Mouse (Mus musculus) hindbrain, embryonic 15.5 days (tissue): ENCODE data around the gene Atg14. TPM values are rescaled to one million over a fixed set of nuclear protein-coding genes. Genes with fewer than 3 reads are reported as not detected.

Experiments
- ATAC-seq: fragments of 200-750 bp; cut with Nextera tagmentation; 2 replicates; pipeline ENCODE4 v1.8.0; 2017; ENCODE audit warnings: low read depth, moderate number of reproducible peaks, moderate TSS enrichment; ENCODE audit not compliant: low FRiP score
- H3K27ac ChIP-seq: fragments of 300-500 bp; sonication (generic); replicated peaks from 2 replicates; pipeline ENCODE4 v1.5.1; 2015; ENCODE audit warnings: mild to moderate bottlenecking, inconsistent platforms
- H3K27me3 ChIP-seq: fragments of 300-500 bp; sonication (generic); 2 replicates; pipeline ENCODE4 v1.6.1; 2015; ENCODE audit warnings: control low read depth, inconsistent platforms
- H3K36me3 ChIP-seq: fragments of 300-500 bp; sonication (generic); 2 replicates; pipeline ENCODE4 v1.6.1; 2015; ENCODE audit warnings: control low read depth, inconsistent platforms
- H3K4me1 ChIP-seq: fragments of 300-500 bp; sonication (generic); replicated peaks from 2 replicates; pipeline ENCODE4 v1.6.1; 2015; ENCODE audit warnings: control low read depth, inconsistent platforms
- H3K4me2 ChIP-seq: fragments of 300-500 bp; sonication (generic); 2 replicates; pipeline ENCODE4 v1.6.1; 2015; ENCODE audit warnings: moderate library complexity, mild to moderate bottlenecking, inconsistent platforms
- H3K4me3 ChIP-seq: fragments of 300-500 bp; sonication (generic); 2 replicates; pipeline ENCODE4 v1.5.1; 2015; ENCODE audit warnings: mild to moderate bottlenecking, inconsistent platforms
- H3K9ac ChIP-seq: fragments of 300-500 bp; sonication (generic); 2 replicates; pipeline ENCODE4 v1.6.1; 2015; ENCODE audit warnings: inconsistent platforms
- H3K9me3 ChIP-seq: fragments of 300-500 bp; sonication (generic); 2 replicates; pipeline ENCODE4 v1.6.1; 2016; ENCODE audit warnings: control low read depth, inconsistent platforms
- WGBS: fragments of 180-500 bp; shearing (Covaris S2); methylation state at CpG from one replicate; pipeline ENCODE4 v1.1.7; 2015; 5-methylcytosine and 5-hydroxymethylcytosine counted together
- polyA plus RNA-seq: library from polyadenylated mRNA; unstranded; fragments of >200 nt; fragmentation: Nextera tagmentation; extraction: Ambion mirVana; gene quantifications from 2 replicates; pipeline ENCODE4 v1.2.1, GENCODE M21; 2015

Gene Atg14
- polyA plus RNA-seq, 1 experiment from 2014 or later: 18.3 TPM

GRCm38 (mm10) chr14:47495951-47496350 is 74.5 kb downstream of the Atg14 start:
- no peaks in the 10 kb centered on the region for H3K27me3 ChIP-seq
- no peak overlapping the region for H3K9ac ChIP-seq
- no peak overlapping the region for H3K4me2 ChIP-seq
- no peak overlapping the region for H3K27ac ChIP-seq
- H3K4me1 ChIP-seq: no peaks in the 10 kb centered on the region
- ATAC-seq: no peak
- no peak overlapping the region for H3K4me3 ChIP-seq
- no peaks in the 10 kb centered on the region for H3K36me3 ChIP-seq
- 96% methylated on average over 3 of the region's 3 CpGs for WGBS
- H3K9me3 ChIP-seq: no peaks in the 10 kb centered on the region

DNA sequence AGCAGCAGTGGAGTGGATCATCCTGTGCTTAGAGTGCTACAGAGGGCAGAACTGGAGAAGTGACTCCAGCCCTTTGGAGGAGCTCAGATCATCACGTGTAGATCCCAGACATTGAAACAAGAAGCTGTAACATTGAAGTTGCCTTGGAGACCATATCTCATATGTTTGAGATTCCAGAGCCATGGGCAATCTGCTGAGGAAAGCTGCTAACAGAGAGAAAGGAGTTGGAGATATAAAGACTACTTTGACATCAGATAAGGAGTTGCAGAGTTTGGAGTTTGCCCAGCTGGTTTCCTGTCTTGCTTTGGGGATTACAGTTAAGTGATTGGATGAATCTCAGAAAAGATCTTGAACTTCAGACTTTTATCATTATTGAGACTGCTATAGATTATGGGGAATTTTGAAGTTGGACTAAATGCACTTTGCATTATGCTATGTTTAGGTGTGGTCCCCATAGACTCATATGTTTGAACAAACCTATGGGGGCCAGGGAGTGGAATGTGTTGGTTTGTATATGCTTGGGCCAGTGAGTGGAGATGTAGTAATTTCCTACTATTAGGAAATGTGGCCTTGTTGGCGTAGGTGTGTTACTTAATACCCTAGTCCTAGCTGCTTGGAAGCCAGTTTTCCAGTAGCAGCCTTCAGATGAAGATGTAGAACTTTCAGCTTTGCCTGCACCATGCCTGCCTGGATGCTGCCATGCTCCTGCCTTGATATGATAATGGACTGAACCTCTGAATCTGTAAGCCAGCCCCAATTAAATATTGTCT is 76.7 kb downstream of the Atg14 start:
- no peak overlapping the region for H3K9ac ChIP-seq
- H3K9me3 ChIP-seq: no peaks in the 10 kb centered on the region
- WGBS: 93% methylated on average over 2 of the region's 2 CpGs
- peaks cover 8% of the 10 kb centered on the region for H3K4me1 ChIP-seq
- no peaks in the 10 kb centered on the region for H3K27me3 ChIP-seq
- H3K36me3 ChIP-seq: no peaks in the 10 kb centered on the region
- no peak overlapping the region for H3K4me2 ChIP-seq
- H3K4me3 ChIP-seq: no peak overlapping the region
- no peak for ATAC-seq
- no peak overlapping the region for H3K27ac ChIP-seq

Other genes starting within 250 kb of the Atg14 start
- 2.9 and 7.0 TPM in 2 replicates for gene Lgals3, start 202.9 kb downstream of the Atg14 start, polyA plus RNA-seq
- 8.4 and 10.0 TPM in 2 replicates for gene Dlgap5, start 152.2 kb downstream of the Atg14 start, polyA plus RNA-seq
- gene Fbxo34, start 120.2 kb downstream of the Atg14 start, polyA plus RNA-seq: 29.1 and 31.4 TPM in 2 replicates
- 56.9 and 67.9 TPM in 2 replicates for gene Ktn1, start 77.8 kb upstream of the Atg14 start, polyA plus RNA-seq